Mouse (Mus musculus): ENCODE measurements around the gene Tmem203. TPM values are rescaled to one million over a fixed set of nuclear protein-coding genes. Genes with fewer than 3 reads are reported as not detected.

The Tmem203 gene
- total and polyA plus RNA-seq, 3 experiments: 21.2 to 28.3 (median 21.5) TPM

DNA sequence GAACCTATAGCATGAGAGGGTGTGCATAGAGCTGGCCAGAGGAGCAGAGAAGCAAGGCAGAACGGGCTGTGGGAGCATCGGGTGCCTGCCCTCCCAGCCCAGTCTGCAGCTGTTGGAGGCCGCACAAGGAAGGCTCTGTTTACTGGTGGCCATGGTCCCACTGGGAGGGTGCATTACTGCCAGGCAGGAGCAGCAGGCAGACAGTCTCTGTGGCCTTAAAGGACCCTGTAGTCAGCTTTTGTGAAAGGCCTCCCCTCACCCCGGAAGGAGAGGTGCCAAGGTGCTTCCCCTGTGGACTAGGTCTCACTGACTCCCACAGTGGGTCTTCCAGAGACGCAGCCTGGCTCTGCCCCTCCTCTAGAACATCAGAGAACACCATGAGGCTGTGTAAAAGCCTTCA, 28.4 kb upstream of the Tmem203 start:
- no peak overlapping the region for H3K4me2 ChIP-seq (ENCODE audit: insufficient read depth, low read depth, poor library complexity, severe bottlenecking)
- no peak overlapping the region for H3K9ac ChIP-seq (ENCODE audit: insufficient read depth, low read depth)
- H3K27ac ChIP-seq (ENCODE audit: insufficient read depth, low read depth): no peak overlapping the region
- no peaks in the 10 kb centered on the region for H3K9me3 ChIP-seq (replicated peaks; ENCODE audit: low read length)
- dilution Hi-C loops (cut with MboI; ENCODE audit: extremely low pct_ligation_motif_present, extremely low pct_unique_long_range_greater_than_20kb, low sequenced_read_pairs): no loop called here
- in situ Hi-C loops (cut with MboI; ENCODE audit: low pct_ligation_motif_present, low pct_unique_long_range_greater_than_20kb, low sequenced_read_pairs): no loop called here
- no peak for DNase-seq (ENCODE audit: extremely low read depth)
- peaks cover 10 to 29% of the 10 kb centered on the region in 2 experiments; a peak in 3 of 4 replicates for H3K4me1 ChIP-seq (ENCODE audit: control insufficient read depth in 1 of 2, insufficient read depth in 2 of 2)
- H3K36me3 ChIP-seq (replicated peaks in 1 of 2; ENCODE audit: control insufficient read depth in 1 of 2, insufficient read depth in 1 of 2, low read length in 1 of 2): peaks cover 13 to 19% of the 10 kb centered on the region in 2 experiments
- H3K79me2 ChIP-seq (replicated peaks; ENCODE audit: control insufficient read depth, extremely low read depth, insufficient read depth, poor library complexity, severe bottlenecking): peaks cover 9% of the 10 kb centered on the region
- peaks cover 30% of the 10 kb centered on the region for H3K27me3 ChIP-seq (replicated peaks)
- no peak for TF ChIP-seq CTCF (conservative IDR thresholded peaks at IDR 0.05 in 1 of 2, IDR thresholded peaks at IDR 0.05 in 1 of 2; ENCODE audit: low read depth in 2 of 2, low read length in 2 of 2)
- TF ChIP-seq UBTF (IDR thresholded peaks at IDR 0.05; ENCODE audit: low read depth, low read length): no peak
- TF ChIP-seq CHD1 (IDR thresholded peaks at IDR 0.05; ENCODE audit: low read depth, low read length): no peak
- no peak for TF ChIP-seq USF2 (conservative IDR thresholded peaks at IDR 0.05; ENCODE audit: low read depth, low read length)
- no peak for TF ChIP-seq MXI1 (IDR thresholded peaks at IDR 0.05; ENCODE audit: low read depth, low read length)
- TF ChIP-seq NRF1 (IDR thresholded peaks at IDR 0.05; ENCODE audit: low read depth, low read length): no peak
- TF ChIP-seq MYC (IDR thresholded peaks at IDR 0.05; ENCODE audit: low read depth, low read length): no peak
- TF ChIP-seq ZC3H11A (IDR thresholded peaks at IDR 0.05; ENCODE audit: low read depth, low read length): no peak
- H3K4me3 ChIP-seq (replicated peaks in 1 of 3; ENCODE audit: low read depth in 2 of 3, low read length in 2 of 3, poor library complexity in 1 of 3): no peak overlapping the region

DNA sequence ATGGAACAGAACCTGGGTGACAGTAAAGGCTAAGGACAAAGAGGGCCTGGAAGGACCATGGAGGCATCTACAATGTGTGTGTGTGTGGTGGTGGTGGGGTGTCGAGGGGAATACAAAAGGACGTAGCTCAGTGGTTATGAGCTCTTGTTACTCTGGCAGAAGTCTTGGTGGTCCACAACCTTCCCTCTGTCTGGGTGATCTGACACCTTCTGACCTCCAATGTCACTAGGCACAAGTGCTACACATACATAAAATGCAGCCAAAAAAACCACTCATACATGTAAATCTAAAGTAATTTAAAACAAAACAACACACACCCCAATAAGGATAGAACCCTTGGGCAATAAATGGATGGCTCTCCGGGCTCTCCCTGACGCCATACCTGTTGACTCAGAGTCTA, 27.8 kb upstream of the Tmem203 start:
- in situ Hi-C loops (cut with MboI; ENCODE audit: low pct_ligation_motif_present, low pct_unique_long_range_greater_than_20kb, low sequenced_read_pairs): no loop called here
- Histone ChIP-seq H3K9me3 (replicated peaks; ENCODE audit: low read length) (no peaks in the 10 kb centered on the region), H3K4me2 (ENCODE audit: insufficient read depth, low read depth, poor library complexity, severe bottlenecking) (no peak overlapping the region), H3K9ac (ENCODE audit: insufficient read depth, low read depth) (no peak overlapping the region), H3K36me3 (replicated peaks in 1 of 2; ENCODE audit: control insufficient read depth in 1 of 2, insufficient read depth in 1 of 2, low read length in 1 of 2) (peaks cover 8 to 14% of the 10 kb centered on the region in 2 experiments), H3K79me2 (replicated peaks; ENCODE audit: control insufficient read depth, extremely low read depth, insufficient read depth, poor library complexity, severe bottlenecking) (peaks cover 9% of the 10 kb centered on the region), H3K27ac (ENCODE audit: insufficient read depth, low read depth) (no peak overlapping the region), H3K4me1 (ENCODE audit: control insufficient read depth in 1 of 2, insufficient read depth in 2 of 2) (peaks cover 6 to 27% of the 10 kb centered on the region in 2 experiments; a peak in 3 of 4 replicates), H3K27me3 (replicated peaks) (peaks cover 34% of the 10 kb centered on the region), H3K4me3 (replicated peaks in 1 of 3; ENCODE audit: low read depth in 2 of 3, low read length in 2 of 3, poor library complexity in 1 of 3) (no peak overlapping the region)
- DNase-seq (ENCODE audit: extremely low read depth): no peak
- dilution Hi-C loops (cut with MboI; ENCODE audit: extremely low pct_ligation_motif_present, extremely low pct_unique_long_range_greater_than_20kb, low sequenced_read_pairs): no loop called here
- no peak for TF ChIP-seq MAZ (IDR thresholded peaks at IDR 0.05; ENCODE audit: low read depth, low read length)
- no peak for TF ChIP-seq KAT2A (IDR thresholded peaks at IDR 0.05; ENCODE audit: insufficient replicate concordance, low read length)
- TF ChIP-seq ELF1 (IDR thresholded peaks at IDR 0.05; ENCODE audit: low read depth, low read length): no peak

DNA sequence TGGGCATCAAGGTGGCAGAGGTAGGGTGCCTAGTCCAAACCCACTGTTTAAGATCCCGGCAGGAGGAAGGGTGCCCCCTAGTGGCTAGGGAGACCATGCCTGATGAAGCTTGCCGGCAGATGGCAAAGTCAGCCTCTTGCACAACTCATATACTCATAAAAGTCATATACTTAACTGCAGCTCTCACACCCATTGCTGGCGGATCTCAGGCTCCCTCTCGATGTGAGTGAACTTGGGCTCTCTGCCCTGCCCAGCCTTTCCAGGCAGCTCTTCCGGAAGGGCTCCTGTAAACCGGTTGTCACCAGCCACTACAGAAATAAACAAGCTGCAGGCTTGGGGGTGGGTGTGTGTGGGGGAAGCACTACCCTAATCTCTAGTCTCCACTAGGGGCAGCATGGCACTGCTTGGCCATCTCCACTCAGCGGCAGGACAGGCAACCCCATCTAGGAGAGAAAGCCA, 26.8 kb upstream of the Tmem203 start:
- in situ Hi-C loops (cut with MboI; ENCODE audit: low pct_ligation_motif_present, low pct_unique_long_range_greater_than_20kb, low sequenced_read_pairs) (no loop called here), dilution Hi-C loops (cut with MboI; ENCODE audit: extremely low pct_ligation_motif_present, extremely low pct_unique_long_range_greater_than_20kb, low sequenced_read_pairs) (no loop called here)
- H3K4me2 ChIP-seq (ENCODE audit: insufficient read depth, low read depth, poor library complexity, severe bottlenecking): peak overlapping the region; percentile 52
- H3K36me3 ChIP-seq (replicated peaks in 1 of 2; ENCODE audit: control insufficient read depth in 1 of 2, insufficient read depth in 1 of 2, low read length in 1 of 2): peaks cover 4 to 5% of the 10 kb centered on the region in 2 experiments
- no peak overlapping the region for H3K9ac ChIP-seq (ENCODE audit: insufficient read depth, low read depth)
- peak; percentile 90 for DNase-seq (ENCODE audit: extremely low read depth)
- no peaks in the 10 kb centered on the region for H3K9me3 ChIP-seq (replicated peaks; ENCODE audit: low read length)
- peaks cover 4 to 26% of the 10 kb centered on the region in 2 experiments; a peak in 3 of 4 replicates for H3K4me1 ChIP-seq (ENCODE audit: control insufficient read depth in 1 of 2, insufficient read depth in 2 of 2)
- peaks cover 5% of the 10 kb centered on the region for H3K79me2 ChIP-seq (replicated peaks; ENCODE audit: control insufficient read depth, extremely low read depth, insufficient read depth, poor library complexity, severe bottlenecking)
- peak overlapping the region; percentile 14; the same call in 1 of the 2 replicates for H3K27ac ChIP-seq (ENCODE audit: insufficient read depth, low read depth)
- H3K4me3 ChIP-seq (replicated peaks in 1 of 3; ENCODE audit: low read depth in 2 of 3, low read length in 2 of 3, poor library complexity in 1 of 3): peak overlapping the region; percentile 23 to 33 (median 23)
- H3K27me3 ChIP-seq (replicated peaks): peaks cover 45% of the 10 kb centered on the region
- no peak for TF ChIP-seq MAX (IDR thresholded peaks at IDR 0.05; ENCODE audit: low read length)
- TF ChIP-seq IRF4 (IDR thresholded peaks at IDR 0.05; ENCODE audit: low read depth, low read length): no peak; the same call in 1 of the 2 replicates
- no peak for TF ChIP-seq MXI1 (IDR thresholded peaks at IDR 0.05; ENCODE audit: low read depth, low read length)
- peak; percentile 59 for TF ChIP-seq SMC3 (IDR thresholded peaks at IDR 0.05; ENCODE audit: low read depth, low read length)
- no peak for TF ChIP-seq BHLHE40 (IDR thresholded peaks at IDR 0.05; ENCODE audit: low read depth, low read length)
- no peak for TF ChIP-seq PAX5 (IDR thresholded peaks at IDR 0.05; ENCODE audit: low read length)
- TF ChIP-seq TBP (conservative IDR thresholded peaks at IDR 0.05; ENCODE audit: low read depth, low read length): no peak
- no peak for TF ChIP-seq JUND (conservative IDR thresholded peaks at IDR 0.05; ENCODE audit: low read depth, low read length)
- TF ChIP-seq ELF1 (IDR thresholded peaks at IDR 0.05; ENCODE audit: low read depth, low read length): peak; percentile 75
- TF ChIP-seq CHD1 (IDR thresholded peaks at IDR 0.05; ENCODE audit: low read depth, low read length): no peak
- TF ChIP-seq MAZ (IDR thresholded peaks at IDR 0.05; ENCODE audit: low read depth, low read length): no peak
- TF ChIP-seq MEF2A (IDR thresholded peaks at IDR 0.05; ENCODE audit: borderline replicate concordance, low read depth, low read length): 0 out of 2 replicates have a peak, but pooled peaks have one; percentile 15
- no peak; the same call in 1 of the 2 replicates for TF ChIP-seq ETS1 (conservative IDR thresholded peaks at IDR 0.05; ENCODE audit: low read depth, low read length)
- TF ChIP-seq MYC (IDR thresholded peaks at IDR 0.05; ENCODE audit: low read depth, low read length): no peak
- TF ChIP-seq CTCF (conservative IDR thresholded peaks at IDR 0.05 in 1 of 2, IDR thresholded peaks at IDR 0.05 in 1 of 2; ENCODE audit: low read depth in 2 of 2, low read length in 2 of 2): peak; percentile 80 to 95
- TF ChIP-seq E2F4 (IDR thresholded peaks at IDR 0.05; ENCODE audit: insufficient replicate concordance, low read depth, low read length): no peak
- TF ChIP-seq POLR2AphosphoS2 (IDR thresholded peaks at IDR 0.05; ENCODE audit: low read depth, low read length): no peak
- no peak for TF ChIP-seq USF1 (IDR thresholded peaks at IDR 0.05; ENCODE audit: low read depth, low read length)
- no peak for TF ChIP-seq GABPA (IDR thresholded peaks at IDR 0.05; ENCODE audit: insufficient replicate concordance, low read depth, low read length)
